Mouse (Mus musculus): ENCODE results near the gene Rhoj. TPM values are rescaled to one million over a fixed set of nuclear protein-coding genes. Genes with fewer than 3 reads are reported as not detected.

Rhoj gene
- 10 to 100 TPM; 29.8 to 32.6 TPM for total RNA-seq (2021)
- long read RNA-seq, experiment 1, transcript Rhoj-201 (5 exons, 2,350 nt) = major isoform, 53 of 59 reads
- long read RNA-seq, experiment 1, partial matches to known transcripts = 5 of 59 reads
- long read RNA-seq, experiment 1, other reads (novel, unspliced or antisense) = 0 of 59 reads
- long read RNA-seq, experiment 2, transcript Rhoj-201 (5 exons, 2,350 nt) = major isoform, 24 of 27 reads
- long read RNA-seq, experiment 2, partial matches to known transcripts = 0 of 27 reads
- long read RNA-seq, experiment 2, other reads (novel, unspliced or antisense) = 3 of 27 reads

- peak; percentile 79 for DNase-seq
- intact Hi-C loops (cut with DNase I; ENCODE audit: low total_unique reads) = no loop called here
These were observed at the start of gene Rhoj for GRCm38 (mm10) chr12:75307961-75308951. Gene Rhoj, plus strand, starts transcription at chr12:75308322.

GRCm38 (mm10) chr12:75271726-75272125 lies 36.4 kb upstream of the Rhoj start:
- DNase-seq = peak; percentile 22
- intact Hi-C loops (cut with DNase I; ENCODE audit: low total_unique reads) = no loop called here

GRCm38 (mm10) chr12:75275730-75276129 lies 32.4 kb upstream of the Rhoj start:
- intact Hi-C loops (cut with DNase I; ENCODE audit: low total_unique reads) = no loop called here
- no peak for DNase-seq

- intact Hi-C loops (cut with DNase I; ENCODE audit: low total_unique reads) = no loop called here
- no peak for DNase-seq
These were observed 30.7 kb upstream of the Rhoj start for GRCm38 (mm10) chr12:75277425-75277824.

GRCm38 (mm10) chr12:75280502-75280901 lies 27.6 kb upstream of the Rhoj start:
- intact Hi-C loops (cut with DNase I; ENCODE audit: low total_unique reads) = loop anchor here (5.0 kb wide), 1 partner anchor 107 kb away; no protein-coding TSS in a partner anchor
- peak; percentile 19 for DNase-seq

GRCm38 (mm10) chr12:75283226-75283625 lies 24.9 kb upstream of the Rhoj start:
- DNase-seq = peak; percentile 6
- intact Hi-C loops (cut with DNase I; ENCODE audit: low total_unique reads) = loop anchor here (5.0 kb wide), 1 partner anchor 104 kb away; no protein-coding TSS in a partner anchor

- DNase-seq = peak; percentile 66
- intact Hi-C loops (cut with DNase I; ENCODE audit: low total_unique reads) = no loop called here
These were observed 22.0 kb upstream of the Rhoj start for GRCm38 (mm10) chr12:75286166-75286565.

- no peak for DNase-seq
- intact Hi-C loops (cut with DNase I; ENCODE audit: low total_unique reads) = no loop called here
These were observed 17.6 kb upstream of the Rhoj start for GRCm38 (mm10) chr12:75290524-75290923.

- intact Hi-C loops (cut with DNase I; ENCODE audit: low total_unique reads) = no loop called here
- no peak for DNase-seq
These were observed 16.6 kb upstream of the Rhoj start for GRCm38 (mm10) chr12:75291556-75291955.

GRCm38 (mm10) chr12:75292939-75293338 lies 15.2 kb upstream of the Rhoj start:
- intact Hi-C loops (cut with DNase I; ENCODE audit: low total_unique reads) = no loop called here
- no peak for DNase-seq

- intact Hi-C loops (cut with DNase I; ENCODE audit: low total_unique reads) = no loop called here
- no peak for DNase-seq
These were observed 8.3 kb upstream of the Rhoj start for GRCm38 (mm10) chr12:75299865-75300264.

- DNase-seq = peak; percentile 82
- intact Hi-C loops (cut with DNase I; ENCODE audit: low total_unique reads) = no loop called here
These were observed 4.0 kb upstream of the Rhoj start for GRCm38 (mm10) chr12:75304132-75304531.

GRCm38 (mm10) chr12:75309756-75310155 lies 1.6 kb downstream of the Rhoj start:
- intact Hi-C loops (cut with DNase I; ENCODE audit: low total_unique reads) = no loop called here
- DNase-seq = peak; percentile 31

- peak; percentile 72 for DNase-seq
- intact Hi-C loops (cut with DNase I; ENCODE audit: low total_unique reads) = no loop called here
These were observed 2.6 kb downstream of the Rhoj start for GRCm38 (mm10) chr12:75310766-75311165.

- intact Hi-C loops (cut with DNase I; ENCODE audit: low total_unique reads) = no loop called here
- no peak for DNase-seq
These were observed 3.8 kb downstream of the Rhoj start for GRCm38 (mm10) chr12:75311879-75312278.

- no peak for DNase-seq
- intact Hi-C loops (cut with DNase I; ENCODE audit: low total_unique reads) = no loop called here
These were observed 5.9 kb downstream of the Rhoj start for GRCm38 (mm10) chr12:75313992-75314391.

- intact Hi-C loops (cut with DNase I; ENCODE audit: low total_unique reads) = no loop called here
- DNase-seq = peak; percentile 48
These were observed 7.7 kb downstream of the Rhoj start for GRCm38 (mm10) chr12:75315851-75316250.

GRCm38 (mm10) chr12:75320441-75320925 lies 12.4 kb downstream of the Rhoj start:
- intact Hi-C loops (cut with DNase I; ENCODE audit: low total_unique reads) = no loop called here
- DNase-seq = peak; percentile 41

- intact Hi-C loops (cut with DNase I; ENCODE audit: low total_unique reads) = no loop called here
- DNase-seq = no peak
These were observed 13.1 kb downstream of the Rhoj start for GRCm38 (mm10) chr12:75321189-75321588.

GRCm38 (mm10) chr12:75329188-75329587 lies 21.1 kb downstream of the Rhoj start:
- intact Hi-C loops (cut with DNase I; ENCODE audit: low total_unique reads) = no loop called here
- no peak for DNase-seq
